Mouse (Mus musculus) liver, postnatal 0 days (tissue): ENCODE data around the gene Vamp5.

Source experiments
- CTCF ChIP-seq: sonication (generic); IDR thresholded peaks from 2 replicates; pipeline ENCODE4 v1.5.1; 2016; ENCODE audit warnings: antibody characterized with exemption, low read depth
- EP300 ChIP-seq: IDR thresholded peaks from 2 replicates; pipeline ENCODE4 v1.6.1; 2016; ENCODE audit warnings: antibody characterized with exemption, low read depth, mild to moderate bottlenecking

DNA sequence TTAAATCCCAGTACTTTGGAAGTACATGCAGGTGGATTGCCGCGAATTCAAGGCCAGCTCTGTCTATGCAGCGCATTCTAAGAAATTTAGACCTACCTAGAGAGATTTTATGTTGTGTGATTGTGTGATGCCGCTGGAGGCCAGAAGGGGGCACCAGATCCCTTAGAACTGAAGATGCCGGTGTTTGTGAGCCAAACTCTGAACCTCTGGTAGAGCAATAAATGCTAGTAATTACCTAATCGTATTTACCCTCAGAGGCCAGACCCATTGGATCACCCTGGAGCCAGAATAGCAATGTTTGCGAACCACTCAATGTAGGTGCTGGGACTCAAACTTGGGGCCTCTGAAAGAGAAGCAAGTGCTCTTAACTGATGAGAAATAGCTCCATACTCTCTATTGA, 21.6 kb upstream of the Vamp5 start:
- TF ChIP-seq CTCF (peak; percentile 90), EP300 (no peak)
